Mouse (Mus musculus): ENCODE data around the gene Fdxr. TPM values are rescaled to one million over a fixed set of nuclear protein-coding genes. Genes with fewer than 3 reads are reported as not detected.

Fdxr gene
- total and polyA plus RNA-seq, 2 experiments = 13.7 to 28.3 TPM

DNA sequence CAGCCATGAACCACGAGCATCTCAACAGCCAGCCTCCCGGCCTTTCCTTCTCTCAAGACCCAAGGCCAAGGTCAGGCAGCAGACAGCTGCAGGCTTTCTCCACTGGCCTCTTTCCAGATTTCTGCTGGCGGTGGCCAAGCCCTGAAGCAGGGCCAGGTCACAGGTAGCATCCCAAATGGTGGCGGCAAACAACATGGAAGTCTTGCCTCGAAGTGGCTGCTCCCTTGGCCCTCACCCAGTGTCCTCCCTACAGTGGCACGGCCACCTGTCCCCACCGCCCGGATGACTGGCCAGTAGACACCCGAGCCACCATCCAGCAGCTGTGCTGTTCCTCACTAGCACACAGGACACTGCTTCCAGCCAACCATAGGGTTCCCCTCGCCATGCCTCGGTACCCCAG lies 35.4 kb downstream of the Fdxr start:
- H3K27me3 ChIP-seq (ENCODE audit: control insufficient read depth, insufficient read depth, low read length) = no peaks in the 10 kb centered on the region
- peak; percentile 51 for DNase-seq (ENCODE audit: extremely low read depth, low read depth, low spot score)
- WGBS = 56% methylated on average over 11 of the region's 11 CpGs
- no peak overlapping the region for H3K9ac ChIP-seq (ENCODE audit: low read depth, low read length)
- no peak for TF ChIP-seq CTCF (IDR thresholded peaks at IDR 0.05; ENCODE audit: low read depth, low read length)
- no peak for TF ChIP-seq POLR2A (IDR thresholded peaks at IDR 0.05; ENCODE audit: extremely low read depth, insufficient read depth, low read length)
- H3K4me3 ChIP-seq (ENCODE audit: insufficient read depth, low read depth, low read length) = no peak overlapping the region
- H3K36me3 ChIP-seq (ENCODE audit: control insufficient read depth, insufficient read depth, low read length) = no peaks in the 10 kb centered on the region
- peaks cover 15% of the 10 kb centered on the region for H3K4me1 ChIP-seq (ENCODE audit: control insufficient read depth, insufficient read depth, low read length)
- H3K27ac ChIP-seq (replicated peaks; ENCODE audit: insufficient read depth, low read depth, low read length) = no peak overlapping the region
- H3K79me2 ChIP-seq (ENCODE audit: control insufficient read depth, insufficient read depth, low read length) = no peaks in the 10 kb centered on the region

DNA sequence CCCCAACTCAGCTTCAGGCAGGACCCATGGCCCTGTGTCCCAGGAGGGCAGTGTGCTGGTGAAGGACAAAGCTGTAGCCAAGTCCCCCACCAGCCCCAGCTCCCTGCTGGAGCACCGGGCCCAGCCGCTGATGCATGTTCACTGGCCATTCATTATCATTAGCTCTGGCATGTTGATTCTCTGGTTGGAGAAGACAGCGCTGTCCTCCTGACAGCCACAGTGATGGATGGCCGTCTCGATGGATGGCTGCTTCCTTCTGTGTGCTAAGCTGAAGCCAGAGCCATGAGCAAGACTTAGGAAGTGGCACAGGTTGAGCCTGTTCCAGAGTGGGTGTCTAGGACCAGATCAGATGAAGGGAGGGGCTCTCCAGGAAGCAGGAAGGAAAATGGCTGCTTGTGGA lies 40.3 kb downstream of the Fdxr start:
- no peak for DNase-seq (ENCODE audit: extremely low read depth, low read depth, low spot score)
- no peaks in the 10 kb centered on the region for H3K27me3 ChIP-seq (ENCODE audit: control insufficient read depth, insufficient read depth, low read length)
- no peak for TF ChIP-seq CTCF (IDR thresholded peaks at IDR 0.05; ENCODE audit: low read depth, low read length)
- no peak for TF ChIP-seq POLR2A (IDR thresholded peaks at IDR 0.05; ENCODE audit: extremely low read depth, insufficient read depth, low read length)
- H3K4me3 ChIP-seq (ENCODE audit: insufficient read depth, low read depth, low read length) = no peak overlapping the region
- 81% methylated on average over 5 of the region's 5 CpGs for WGBS
- H3K27ac ChIP-seq (replicated peaks; ENCODE audit: insufficient read depth, low read depth, low read length) = no peak overlapping the region
- H3K79me2 ChIP-seq (ENCODE audit: control insufficient read depth, insufficient read depth, low read length) = no peaks in the 10 kb centered on the region
- H3K9ac ChIP-seq (ENCODE audit: low read depth, low read length) = no peak overlapping the region
- no peaks in the 10 kb centered on the region for H3K36me3 ChIP-seq (ENCODE audit: control insufficient read depth, insufficient read depth, low read length)
- peaks cover 2% of the 10 kb centered on the region; the same call in 1 of the 2 replicates for H3K4me1 ChIP-seq (ENCODE audit: control insufficient read depth, insufficient read depth, low read length)

DNA sequence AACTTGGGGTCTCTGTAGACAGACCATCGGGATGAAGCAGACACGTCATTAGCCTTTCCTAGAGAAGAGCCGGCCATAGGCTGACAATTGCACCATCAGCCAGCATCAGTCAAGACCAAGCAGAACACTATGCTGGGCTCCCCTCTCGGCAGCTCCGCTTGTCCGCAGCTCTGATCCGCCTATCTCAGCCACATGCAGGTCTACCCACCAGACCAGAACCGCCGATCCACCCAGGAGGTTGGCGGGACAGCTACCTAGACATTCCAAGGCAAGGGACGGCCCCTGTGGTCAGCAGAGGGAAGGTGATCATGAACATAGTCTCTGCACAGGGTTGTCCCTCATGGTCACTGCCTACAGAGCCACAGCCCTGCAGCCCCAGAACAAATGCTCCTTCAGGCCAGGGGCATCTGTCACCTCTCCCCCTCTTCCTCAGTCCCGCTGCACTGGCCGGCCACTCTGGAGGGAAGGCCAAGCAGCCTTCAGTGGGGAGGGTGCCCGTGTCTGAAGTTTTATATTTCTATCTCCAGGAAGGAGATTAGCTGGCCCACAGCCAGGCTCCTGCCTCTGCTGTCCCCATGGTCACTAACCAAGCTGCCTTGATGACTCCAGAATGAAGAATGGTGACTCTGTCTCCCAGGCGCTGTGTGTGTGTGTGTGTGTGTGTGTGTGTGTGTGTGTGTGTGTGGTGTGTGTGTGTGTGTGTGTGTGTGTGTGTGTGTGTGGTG lies 42.4 kb downstream of the Fdxr start:
- no peaks in the 10 kb centered on the region for H3K27me3 ChIP-seq (ENCODE audit: control insufficient read depth, insufficient read depth, low read length)
- H3K9ac ChIP-seq (ENCODE audit: low read depth, low read length) = no peak overlapping the region
- H3K27ac ChIP-seq (replicated peaks; ENCODE audit: insufficient read depth, low read depth, low read length) = no peak overlapping the region
- H3K36me3 ChIP-seq (ENCODE audit: control insufficient read depth, insufficient read depth, low read length) = no peaks in the 10 kb centered on the region; the same call in 1 of the 2 replicates
- peaks cover 2% of the 10 kb centered on the region; the same call in 1 of the 2 replicates for H3K4me1 ChIP-seq (ENCODE audit: control insufficient read depth, insufficient read depth, low read length)
- no peak for TF ChIP-seq POLR2A (IDR thresholded peaks at IDR 0.05; ENCODE audit: extremely low read depth, insufficient read depth, low read length)
- TF ChIP-seq CTCF (IDR thresholded peaks at IDR 0.05; ENCODE audit: low read depth, low read length) = no peak
- H3K79me2 ChIP-seq (ENCODE audit: control insufficient read depth, insufficient read depth, low read length) = no peaks in the 10 kb centered on the region
- DNase-seq (ENCODE audit: extremely low read depth, low read depth, low spot score) = no peak
- WGBS = 91% methylated on average over 15 of the region's 15 CpGs
- no peak overlapping the region for H3K4me3 ChIP-seq (ENCODE audit: insufficient read depth, low read depth, low read length)

DNA sequence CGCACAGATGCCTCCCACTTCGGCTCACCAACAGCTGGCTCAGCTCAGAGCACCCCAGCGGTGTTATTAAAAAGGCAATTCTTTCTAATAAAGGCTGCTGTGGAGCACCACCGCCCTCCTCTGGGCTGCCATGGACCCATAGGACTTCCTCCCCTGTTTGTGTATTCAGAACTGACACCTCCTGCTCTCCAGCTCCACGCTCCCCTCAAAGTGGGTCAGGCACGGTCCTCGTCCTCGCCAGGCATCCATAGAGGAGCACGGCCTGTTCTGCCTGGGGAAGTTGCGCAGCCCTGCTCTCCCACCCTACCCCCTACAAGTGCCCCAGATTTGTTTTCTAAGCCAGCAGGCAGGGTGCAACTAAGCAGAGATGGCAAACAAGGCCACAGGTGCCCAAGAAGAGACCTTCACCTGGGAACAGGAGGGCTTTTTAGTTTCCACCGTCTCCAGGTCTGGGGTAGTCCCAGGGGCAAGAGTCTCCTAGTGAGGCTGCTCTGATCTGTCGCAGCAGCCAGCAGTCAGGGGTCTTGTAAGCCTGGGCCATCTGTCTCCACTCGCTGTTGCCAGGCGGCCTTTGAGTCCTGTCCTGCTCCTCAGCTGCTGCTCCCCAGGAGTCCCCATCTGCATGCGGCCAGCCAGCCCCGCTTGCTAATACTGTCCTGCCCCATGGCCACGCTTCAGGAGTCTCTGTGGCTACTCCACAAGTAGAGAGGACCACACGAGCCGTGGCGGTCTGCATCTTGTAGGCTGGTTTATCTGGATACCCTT lies 43.1 kb downstream of the Fdxr start:
- Histone ChIP-seq H3K36me3 (ENCODE audit: control insufficient read depth, insufficient read depth, low read length) (no peaks in the 10 kb centered on the region; the same call in 1 of the 2 replicates), H3K9ac (ENCODE audit: low read depth, low read length) (no peak overlapping the region), H3K27ac (replicated peaks; ENCODE audit: insufficient read depth, low read depth, low read length) (no peak overlapping the region), H3K79me2 (ENCODE audit: control insufficient read depth, insufficient read depth, low read length) (no peaks in the 10 kb centered on the region), H3K27me3 (ENCODE audit: control insufficient read depth, insufficient read depth, low read length) (no peaks in the 10 kb centered on the region), H3K4me3 (ENCODE audit: insufficient read depth, low read depth, low read length) (no peak overlapping the region), H3K4me1 (ENCODE audit: control insufficient read depth, insufficient read depth, low read length) (peaks cover 2% of the 10 kb centered on the region; the same call in 1 of the 2 replicates)
- WGBS = 95% methylated on average over 20 of the region's 20 CpGs
- peak; percentile 22; the same call in 1 of the 2 replicates for TF ChIP-seq CTCF (IDR thresholded peaks at IDR 0.05; ENCODE audit: low read depth, low read length)
- TF ChIP-seq POLR2A (IDR thresholded peaks at IDR 0.05; ENCODE audit: extremely low read depth, insufficient read depth, low read length) = no peak
- DNase-seq (ENCODE audit: extremely low read depth, low read depth, low spot score) = no peak

DNA sequence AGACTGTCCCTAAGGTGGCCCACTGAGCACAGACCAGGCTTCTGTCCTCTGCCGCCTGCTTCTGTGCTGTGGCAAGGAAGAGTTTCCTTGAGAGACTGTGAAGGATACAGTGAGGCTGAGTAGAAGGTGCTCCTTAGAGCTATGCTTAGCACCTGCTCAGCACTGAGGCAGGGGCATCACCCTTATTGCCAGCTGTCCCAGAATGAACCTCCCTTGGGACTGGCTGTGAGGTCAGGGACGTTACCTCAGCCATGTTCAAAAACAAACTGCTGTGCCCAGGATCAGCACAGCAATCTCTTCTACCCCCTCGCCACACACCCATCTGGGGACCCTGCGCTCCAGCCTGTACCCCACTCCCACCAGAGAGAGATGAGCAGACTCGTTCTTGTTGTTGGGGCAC lies 44.0 kb downstream of the Fdxr start:
- Histone ChIP-seq H3K27me3 (ENCODE audit: control insufficient read depth, insufficient read depth, low read length) (no peaks in the 10 kb centered on the region), H3K4me3 (ENCODE audit: insufficient read depth, low read depth, low read length) (no peak overlapping the region), H3K27ac (replicated peaks; ENCODE audit: insufficient read depth, low read depth, low read length) (no peak overlapping the region), H3K9ac (ENCODE audit: low read depth, low read length) (no peak overlapping the region), H3K79me2 (ENCODE audit: control insufficient read depth, insufficient read depth, low read length) (no peaks in the 10 kb centered on the region), H3K4me1 (ENCODE audit: control insufficient read depth, insufficient read depth, low read length) (peaks cover 2% of the 10 kb centered on the region; the same call in 1 of the 2 replicates), H3K36me3 (ENCODE audit: control insufficient read depth, insufficient read depth, low read length) (no peaks in the 10 kb centered on the region; the same call in 1 of the 2 replicates)
- 99% methylated on average over 5 of the region's 5 CpGs for WGBS
- DNase-seq (ENCODE audit: extremely low read depth, low read depth, low spot score) = no peak
- TF ChIP-seq POLR2A (IDR thresholded peaks at IDR 0.05; ENCODE audit: extremely low read depth, insufficient read depth, low read length) (no peak), CTCF (IDR thresholded peaks at IDR 0.05; ENCODE audit: low read depth, low read length) (no peak)

All from liver, adult 2 months (tissue).